Mouse (Mus musculus) megakaryocyte-erythroid progenitor cell, adult 5-6 weeks (primary cell): Measurements from ENCODE around the gene Gabpb2. TPM values are rescaled to one million over a fixed set of nuclear protein-coding genes. Genes with fewer than 3 reads are reported as not detected.
"Not testable (repeated sequence)": the region's sequence is repeated elsewhere in the genome, so short reads cannot be mapped to it uniquely, and the experiment has no call there.

Experiments used
- ATAC-seq: replicated peaks from 2 replicates; pipeline ENCODE4 v1.8.0; 2016; ENCODE audit warnings: mild to moderate bottlenecking, inconsistent platforms; ENCODE audit not compliant: severe bottlenecking, poor library complexity, low FRiP score, low TSS enrichment
- total RNA-seq, 2 experiments: library from RNA; stranded (forward) in 1 of 2; stranded (reverse) in 1 of 2; fragments of 200-1000, 215-1000 nt in 1 of 2; fragments of >200 nt in 1 of 2; fragmentation: Nextera tagmentation in 1 of 2; gene quantifications; 2 replicates each; pipeline ENCODE4 v1.2.3; 2014 to 2017

The Gabpb2 gene
- total RNA-seq, 2 experiments from 2014 or later: 59.0 to 59.2 TPM

DNA sequence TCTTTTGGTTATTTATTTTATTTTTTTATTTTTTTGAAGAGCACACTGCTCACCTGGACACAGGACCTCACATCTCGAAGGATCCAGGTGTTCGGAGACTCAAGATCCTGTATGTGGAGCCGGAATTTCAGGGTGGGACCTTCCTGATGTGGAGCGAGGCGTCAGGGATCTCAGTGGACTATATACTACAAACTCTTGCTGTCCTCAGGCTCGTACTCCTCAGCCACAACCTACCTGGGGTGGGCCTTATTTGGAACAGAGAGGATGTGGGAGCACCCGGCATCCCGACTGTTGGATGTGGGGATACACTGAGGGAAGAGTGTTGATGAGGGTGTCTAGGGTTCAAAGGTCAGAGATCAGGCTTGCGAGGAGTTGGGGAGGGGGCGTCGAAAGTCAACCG, 83.6 kb downstream of the Gabpb2 start:
- ATAC-seq: peak; percentile 31; the same call in 1 of the 2 replicates

DNA sequence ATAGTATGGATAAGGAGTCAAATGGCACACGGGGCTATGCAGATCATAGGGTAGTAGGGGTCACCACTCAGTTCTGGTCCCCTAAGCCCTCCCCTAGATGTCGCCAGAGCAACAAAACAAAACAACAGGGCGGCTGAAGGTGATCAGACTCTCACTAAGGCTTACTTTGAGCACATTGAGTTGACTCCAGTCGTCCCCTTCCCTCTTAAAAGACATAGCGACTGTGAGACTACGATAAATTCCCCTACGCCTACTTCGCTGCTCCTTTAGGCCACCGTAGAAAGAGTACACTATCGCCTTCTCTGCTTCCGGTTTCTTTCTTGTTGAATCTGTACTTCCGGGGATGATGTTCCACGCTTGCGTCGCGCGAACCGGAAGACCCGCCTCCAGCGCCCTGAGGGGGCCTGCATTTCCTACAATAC, 84.0 kb downstream of the Gabpb2 start, which contains the start of the genes Scnm1 and Lysmd1:
Gene Scnm1, minus strand, starts transcription at position 332 of the 422 bp plus-strand sequence.
Gene Lysmd1, plus strand, starts transcription at position 409 of the 422 bp plus-strand sequence.
- ATAC-seq: peak; percentile 89

DNA sequence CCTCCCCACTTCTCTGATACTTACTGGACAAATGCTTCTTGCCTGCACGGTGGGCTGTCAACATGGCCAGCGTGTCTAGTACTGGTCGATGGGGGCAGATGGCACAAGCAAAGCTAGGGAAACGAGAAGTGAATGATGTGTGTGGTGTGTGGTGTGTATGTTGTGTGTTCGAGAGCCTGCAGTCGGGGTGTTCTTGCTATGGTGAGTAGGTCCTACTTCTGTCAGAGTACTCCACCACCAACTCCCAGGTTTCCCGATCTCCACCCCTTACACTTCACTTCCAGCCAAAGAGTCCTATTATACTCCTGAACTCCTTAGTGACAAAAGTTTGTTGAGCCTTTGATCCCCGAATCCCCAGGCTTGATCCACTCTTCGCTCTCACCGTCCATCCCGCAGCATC, 84.5 kb downstream of the Gabpb2 start:
- ATAC-seq: no peak

DNA sequence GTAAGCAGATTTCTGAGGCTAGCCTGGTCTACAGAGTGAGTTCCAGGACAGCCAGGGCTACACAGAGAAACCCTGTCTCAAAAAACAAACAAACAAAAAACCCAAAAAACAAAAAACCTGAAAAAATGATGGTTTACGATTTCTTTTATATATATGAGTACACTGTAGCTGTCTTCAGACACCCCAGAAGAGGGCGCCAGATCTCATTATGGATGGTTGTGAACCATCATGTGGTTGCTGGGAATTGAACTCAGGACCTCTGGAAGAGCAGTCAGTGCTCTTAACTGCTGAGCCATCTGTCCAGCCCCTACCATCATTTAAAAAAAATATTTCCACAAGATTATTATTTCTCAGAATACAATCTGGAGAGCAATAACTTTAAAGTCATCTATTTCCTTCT, 85.3 kb downstream of the Gabpb2 start:
- ATAC-seq: not testable (repeated sequence)

Other genes starting within 250 kb of the Gabpb2 start
- gene Pi4kb, start 243.2 kb downstream of the Gabpb2 start, total RNA-seq (2014; fragmentation: Nextera tagmentation): 24.9 and 35.5 TPM in 2 replicates
- gene Pi4kb, start 243.2 kb downstream of the Gabpb2 start, total RNA-seq (2017): 22.7 and 27.9 TPM in 2 replicates
- gene Zfp687, start 202.5 kb downstream of the Gabpb2 start, total RNA-seq (2014; fragmentation: Nextera tagmentation): 16.8 and 25.9 TPM in 2 replicates
- gene Zfp687, start 202.5 kb downstream of the Gabpb2 start, total RNA-seq (2017): 13.0 and 42.4 TPM in 2 replicates
- gene Psmd4, start 175.3 kb downstream of the Gabpb2 start, total RNA-seq (2014; fragmentation: Nextera tagmentation): 190 and 212 TPM in 2 replicates
- gene Psmd4, start 175.3 kb downstream of the Gabpb2 start, total RNA-seq (2017): 336 and 456 TPM in 2 replicates
- 28.8 and 29.3 TPM in 2 replicates for gene Pip5k1a, start 111.0 kb downstream of the Gabpb2 start, total RNA-seq (2014; fragmentation: Nextera tagmentation)
- gene Pip5k1a, start 111.0 kb downstream of the Gabpb2 start, total RNA-seq (2017): 20.5 and 23.8 TPM in 2 replicates
- 62.9 and 64.1 TPM in 2 replicates for gene Vps72, start 106.9 kb downstream of the Gabpb2 start, total RNA-seq (2014; fragmentation: Nextera tagmentation)
- gene Vps72, start 106.9 kb downstream of the Gabpb2 start, total RNA-seq (2017): 105 and 121 TPM in 2 replicates
- 2.4 and 5.1 TPM in 2 replicates for gene Tmod4, start 93.4 kb downstream of the Gabpb2 start, total RNA-seq (2014; fragmentation: Nextera tagmentation)
- 0.99 and 2.9 TPM in 2 replicates for gene Tmod4, start 93.4 kb downstream of the Gabpb2 start, total RNA-seq (2017)
- gene Scnm1, start 83.9 kb downstream of the Gabpb2 start, total RNA-seq (2014; fragmentation: Nextera tagmentation): 59.1 and 86.0 TPM in 2 replicates
- 94.4 and 114 TPM in 2 replicates for gene Scnm1, start 83.9 kb downstream of the Gabpb2 start, total RNA-seq (2017)
- gene Lysmd1, start 83.8 kb downstream of the Gabpb2 start, total RNA-seq (2014; fragmentation: Nextera tagmentation): 5.4 and 6.9 TPM in 2 replicates
- gene Lysmd1, start 83.8 kb downstream of the Gabpb2 start, total RNA-seq (2017): 6.2 and 7.2 TPM in 2 replicates
- 3.3 and 8.1 TPM in 2 replicates for gene Tnfaip8l2, start 75.6 kb downstream of the Gabpb2 start, total RNA-seq (2014; fragmentation: Nextera tagmentation)
- gene Tnfaip8l2, start 75.6 kb downstream of the Gabpb2 start, total RNA-seq (2017): 3.1 and 6.7 TPM in 2 replicates
- 0.27 TPM in 1 of 2 replicates, not detected in the other for gene Sema6c, start 57.5 kb downstream of the Gabpb2 start, total RNA-seq (2014; fragmentation: Nextera tagmentation)
- gene Sema6c, start 57.5 kb downstream of the Gabpb2 start, total RNA-seq (2017): 0.99 TPM in 1 of 2 replicates, not detected in the other
- 69.0 and 127 TPM in 2 replicates for gene Cdc42se1, start 10.8 kb upstream of the Gabpb2 start, total RNA-seq (2014; fragmentation: Nextera tagmentation)
- 49.5 and 59.1 TPM in 2 replicates for gene Cdc42se1, start 10.8 kb upstream of the Gabpb2 start, total RNA-seq (2017)
- 6.0 and 6.9 TPM in 2 replicates for gene Mllt11, start 14.3 kb upstream of the Gabpb2 start, total RNA-seq (2014; fragmentation: Nextera tagmentation)
- 1.9 and 3.6 TPM in 2 replicates for gene Mllt11, start 14.3 kb upstream of the Gabpb2 start, total RNA-seq (2017)
- 0.92 and 2.5 TPM in 2 replicates for gene Gm128, start 23.7 kb upstream of the Gabpb2 start, total RNA-seq (2014; fragmentation: Nextera tagmentation)
- 0.27 TPM in 1 of 2 replicates, not detected in the other for gene Gm128, start 23.7 kb upstream of the Gabpb2 start, total RNA-seq (2017)
- gene Bnipl, start 33.3 kb upstream of the Gabpb2 start, total RNA-seq (2014; fragmentation: Nextera tagmentation): not detected in 2 replicates
- not detected in 2 replicates for gene Bnipl, start 33.3 kb upstream of the Gabpb2 start, total RNA-seq (2017)
- 36.8 and 46.9 TPM in 2 replicates for gene Mindy1, start 63.4 kb upstream of the Gabpb2 start, total RNA-seq (2014; fragmentation: Nextera tagmentation)
- gene Mindy1, start 63.4 kb upstream of the Gabpb2 start, total RNA-seq (2017): 37.5 and 45.3 TPM in 2 replicates
- 20.2 and 24.8 TPM in 2 replicates for gene Prune1, start 64.2 kb upstream of the Gabpb2 start, total RNA-seq (2014; fragmentation: Nextera tagmentation)
- 10.1 and 14.6 TPM in 2 replicates for gene Prune1, start 64.2 kb upstream of the Gabpb2 start, total RNA-seq (2017)
- 25.5 and 35.5 TPM in 2 replicates for gene Anxa9, start 89.3 kb upstream of the Gabpb2 start, total RNA-seq (2014; fragmentation: Nextera tagmentation)
- 15.6 and 16.7 TPM in 2 replicates for gene Anxa9, start 89.3 kb upstream of the Gabpb2 start, total RNA-seq (2017)
- 199 and 268 TPM in 2 replicates for gene Cers2, start 96.9 kb upstream of the Gabpb2 start, total RNA-seq (2014; fragmentation: Nextera tagmentation)
- gene Cers2, start 96.9 kb upstream of the Gabpb2 start, total RNA-seq (2017): 118 and 125 TPM in 2 replicates
- gene Setdb1, start 139.3 kb upstream of the Gabpb2 start, total RNA-seq (2014; fragmentation: Nextera tagmentation): 58.7 and 67.9 TPM in 2 replicates
- 44.1 and 46.5 TPM in 2 replicates for gene Setdb1, start 139.3 kb upstream of the Gabpb2 start, total RNA-seq (2017)
- not detected in 2 replicates for gene 4930558C23Rik, start 184.9 kb upstream of the Gabpb2 start, total RNA-seq (2014; fragmentation: Nextera tagmentation)
- not detected in 2 replicates for gene 4930558C23Rik, start 184.9 kb upstream of the Gabpb2 start, total RNA-seq (2017)
- 40.1 and 44.7 TPM in 2 replicates for gene Arnt, start 216.5 kb upstream of the Gabpb2 start, total RNA-seq (2014; fragmentation: Nextera tagmentation)
- 15.3 and 30.4 TPM in 2 replicates for gene Arnt, start 216.5 kb upstream of the Gabpb2 start, total RNA-seq (2017)